Mouse (Mus musculus): ENCODE measurements around the gene Polr3k. TPM values are rescaled to one million over a fixed set of nuclear protein-coding genes. Genes with fewer than 3 reads are reported as not detected.

The Polr3k gene
- 12.3 TPM for total RNA-seq (2023)

GRCm38 (mm10) chr2:181863791-181864535 is at the start of gene Polr3k:
Gene Polr3k (plus strand): TSS chr2:181864337.

DNA sequence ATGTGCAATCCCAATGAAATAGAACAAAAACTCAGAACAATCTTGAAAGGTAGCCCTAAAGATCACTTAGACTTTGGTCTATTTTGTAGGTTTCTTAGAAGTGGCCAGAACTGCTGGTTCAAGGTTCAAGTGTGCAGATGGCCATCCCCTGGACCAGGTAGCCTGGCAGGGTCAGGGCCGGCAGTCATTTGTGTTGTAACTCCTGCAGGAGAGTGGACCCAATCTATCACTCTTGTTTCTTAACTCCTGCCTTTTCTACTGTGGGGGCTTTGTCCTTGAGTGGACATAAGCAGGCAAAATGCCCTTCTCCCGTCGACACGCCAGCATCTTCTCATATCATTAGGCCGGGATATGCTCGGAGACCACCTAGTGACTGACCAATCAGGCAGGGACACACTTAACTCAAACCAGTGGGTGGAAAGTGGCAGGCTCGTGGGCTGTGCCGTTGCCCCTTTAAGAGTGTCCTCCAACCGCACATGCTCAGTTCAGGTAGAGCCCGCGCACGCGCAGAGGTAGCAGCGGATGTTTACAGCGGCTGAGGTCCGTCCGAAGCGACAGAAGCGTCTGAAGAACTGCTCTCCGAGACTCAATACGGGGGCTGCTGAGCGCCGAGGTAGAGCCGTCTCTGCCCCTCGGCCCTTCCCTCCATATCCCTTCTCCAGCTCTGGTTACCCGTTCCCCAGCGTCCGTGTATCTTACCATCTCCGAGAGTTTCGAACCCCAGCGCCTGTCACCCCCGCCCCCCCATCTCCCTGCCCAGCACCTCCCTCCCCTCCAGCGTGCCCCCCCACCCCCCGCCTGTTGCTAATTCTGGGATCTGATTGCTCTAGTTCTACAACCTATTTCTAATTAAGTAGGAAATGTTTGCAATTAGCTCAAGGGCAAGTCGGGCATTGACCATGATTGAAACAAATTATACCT is 26.5 kb upstream of the Polr3k start, which contains the start of gene Pcmtd2:
Pcmtd2 (plus strand) TSS at position 483 of the 921 bp plus-strand sequence.

Other genes with a start within 250 kb of the Polr3k start
- not detected for gene Gm29797, start 207.3 kb upstream of the Polr3k start, total RNA-seq (2023)
- not detected for gene Sox18, start 192.7 kb upstream of the Polr3k start, total RNA-seq (2023)
- 20.5 TPM for gene Tcea2, start 184.0 kb upstream of the Polr3k start, total RNA-seq (2023)
- 90.7 TPM for gene Rgs19, start 170.4 kb upstream of the Polr3k start, total RNA-seq (2023)
- not detected for gene Lkaaear1, start 165.9 kb upstream of the Polr3k start, total RNA-seq (2023)
- gene Oprl1, start 149.3 kb upstream of the Polr3k start, total RNA-seq (2023), result 0.62 TPM
- not detected for gene Myt1, start 101.0 kb upstream of the Polr3k start, total RNA-seq (2023)
- gene Pcmtd2, start 26.5 kb upstream of the Polr3k start, total RNA-seq (2023), result 48.2 TPM
- not detected for gene Gm14496, start 126.8 kb downstream of the Polr3k start, total RNA-seq (2023)

Data from CD4-positive naive resting alpha-beta T cell, adult 76 days (primary cell).